Mouse (Mus musculus): ENCODE data around the gene Ublcp1.
"Not testable (repeated sequence)": the region's sequence is repeated elsewhere in the genome, so short reads cannot be mapped to it uniquely, and the experiment has no call there.

Ublcp1 gene

GRCm38 (mm10) chr11:44494643-44495323, 24.5 kb upstream of the Ublcp1 start:
- DNase-seq (ENCODE audit: low read depth) = peak; percentile 38

- DNase-seq (ENCODE audit: low read depth) = no peak
Measured at GRCm38 (mm10) chr11:44489117-44489516, 18.8 kb upstream of the Ublcp1 start.

DNA sequence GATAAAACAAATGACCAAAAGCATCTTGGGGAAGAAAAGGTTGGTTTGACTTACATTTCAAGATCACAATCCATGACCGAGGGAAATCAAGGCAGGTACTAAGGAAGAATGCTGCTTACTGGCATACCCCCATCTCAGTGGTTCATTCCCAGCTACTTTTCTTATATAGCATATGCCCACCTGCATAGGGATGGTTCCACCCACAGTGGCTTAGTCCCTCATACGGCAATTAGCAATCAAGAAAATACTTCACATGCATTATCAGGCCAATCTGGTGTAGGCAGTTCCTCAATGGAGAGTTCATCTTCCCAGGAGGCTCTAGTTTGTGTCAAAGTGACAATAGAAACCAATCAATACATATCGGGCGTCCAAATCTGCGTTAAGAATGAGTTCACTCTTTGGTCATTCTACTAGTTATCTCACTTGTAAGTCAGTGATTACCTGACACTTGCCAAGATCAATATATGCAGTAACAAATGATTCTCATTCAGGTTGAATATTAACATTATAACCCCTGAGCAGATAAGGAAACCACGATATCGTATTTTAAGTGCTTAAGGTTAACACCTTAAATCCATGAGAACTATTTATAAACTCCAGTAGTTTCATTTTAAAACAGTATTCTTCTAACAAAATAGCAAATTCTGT, 14.9 kb upstream of the Ublcp1 start:
- no peak for DNase-seq (ENCODE audit: low read depth)

DNA sequence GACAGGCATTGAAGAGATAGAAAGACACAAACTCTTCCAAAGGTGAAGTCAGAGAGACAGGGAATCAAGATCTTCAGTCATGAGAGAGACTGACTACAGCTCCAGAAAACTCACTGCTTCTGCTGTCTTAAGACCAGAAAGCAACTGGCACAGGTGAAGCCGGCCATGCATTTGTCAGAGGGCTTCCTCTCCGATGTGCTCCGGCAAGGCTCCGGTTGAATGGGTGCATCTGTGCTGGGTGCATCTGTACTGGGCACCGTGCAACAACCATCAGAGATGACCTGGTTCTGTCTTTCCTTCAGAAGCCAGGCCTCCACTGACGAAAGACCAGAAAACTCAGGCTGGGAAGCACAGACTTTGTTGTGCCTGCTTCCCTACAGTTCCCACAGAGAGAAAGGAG, 9.9 kb upstream of the Ublcp1 start:
- DNase-seq (ENCODE audit: low read depth) = no peak

DNA sequence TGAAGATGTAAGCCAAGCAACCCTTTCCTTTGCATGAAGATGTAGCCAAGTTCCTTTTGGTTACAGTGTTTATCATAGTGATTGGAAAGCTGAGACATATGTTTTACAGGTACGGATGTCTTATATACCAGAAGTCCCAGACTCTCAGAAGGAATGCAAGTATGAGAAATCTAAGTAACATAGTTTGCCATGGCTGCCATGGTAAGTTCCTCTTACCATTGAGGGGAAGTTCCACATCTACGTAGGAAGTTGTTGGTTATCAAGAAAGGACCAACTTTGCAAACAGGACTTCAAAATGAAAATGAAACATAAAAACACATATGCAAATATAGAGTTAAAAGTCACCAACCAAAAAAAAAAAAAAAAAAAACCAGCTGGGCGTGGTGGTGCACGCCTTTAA, 8.1 kb upstream of the Ublcp1 start:
- DNase-seq (ENCODE audit: low read depth) = no peak

GRCm38 (mm10) chr11:44476445-44476844, 6.1 kb upstream of the Ublcp1 start:
- peak; percentile 51 for DNase-seq (ENCODE audit: low read depth)

GRCm38 (mm10) chr11:44475467-44475866, 5.2 kb upstream of the Ublcp1 start:
- peak; percentile 31 for DNase-seq (ENCODE audit: low read depth)

DNA sequence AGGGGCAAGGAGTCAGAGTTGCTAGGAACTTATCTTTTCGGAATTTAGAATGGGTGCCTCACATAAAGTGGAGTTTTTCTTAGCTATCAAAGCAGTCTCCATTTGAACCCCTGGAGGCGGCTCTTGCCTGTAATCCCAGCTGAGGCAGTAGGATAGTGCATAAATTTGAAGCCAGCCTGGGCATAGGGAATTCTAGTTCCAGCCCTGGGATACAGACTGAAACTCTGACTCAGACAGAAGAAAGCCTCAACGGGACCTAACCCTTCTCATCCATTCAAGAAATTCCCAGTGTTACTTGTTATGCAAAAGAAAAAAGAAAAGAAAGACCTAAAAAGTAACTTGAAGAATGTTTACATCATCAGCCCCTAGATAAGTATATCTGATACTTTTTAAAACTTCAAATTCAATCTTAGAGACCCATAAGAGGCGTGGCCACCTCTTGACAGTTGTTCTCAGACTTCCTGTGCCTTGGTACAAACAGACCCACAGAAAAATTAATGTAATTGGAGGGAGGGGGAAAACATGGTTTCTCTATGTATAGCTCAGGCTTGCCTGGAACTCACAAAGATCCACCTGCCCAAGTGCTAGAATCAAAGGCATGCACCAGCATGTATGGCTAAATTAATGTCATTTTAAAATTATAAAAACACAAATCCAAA, 1.2 kb upstream of the Ublcp1 start:
- peak; percentile 52 for DNase-seq (ENCODE audit: low read depth)

DNA sequence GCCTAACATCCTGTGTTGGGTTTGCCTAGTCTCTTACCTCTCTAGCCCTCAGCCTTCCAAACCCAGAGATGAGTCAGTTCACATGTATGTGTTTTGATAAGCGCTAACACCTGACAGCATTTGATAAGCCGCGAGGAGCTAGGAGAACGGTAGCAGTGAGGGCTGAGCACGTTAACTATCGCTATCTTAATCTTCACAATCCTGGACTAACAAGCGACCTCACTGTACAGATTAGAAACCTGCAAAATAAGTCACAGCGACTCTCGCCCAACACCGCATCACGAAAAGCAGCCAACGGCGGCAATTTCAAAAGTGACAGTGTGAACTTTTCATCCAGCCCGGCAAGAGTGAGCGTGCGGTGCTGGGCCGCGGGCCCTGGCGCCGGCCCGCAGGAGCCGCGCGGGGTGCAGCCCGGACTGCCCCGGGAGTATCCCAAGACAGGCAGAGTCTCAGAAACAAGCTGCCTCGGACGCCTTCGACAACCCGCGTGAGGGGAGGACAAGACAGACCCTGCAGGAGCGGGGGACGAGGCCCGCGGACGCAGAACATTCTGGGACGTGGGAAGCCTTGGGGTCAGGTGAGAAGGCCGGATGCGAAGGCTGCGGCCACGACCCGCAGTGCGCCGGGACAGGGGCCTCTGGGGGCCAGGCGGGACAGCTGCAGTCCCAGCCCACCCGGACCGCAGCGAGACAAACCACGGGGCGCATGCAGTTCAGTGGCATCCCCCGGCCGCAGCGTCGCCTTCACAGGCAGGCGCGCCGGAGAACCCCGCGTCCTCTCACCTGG, 459 bp downstream of the Ublcp1 start:
- peak; percentile 82 for DNase-seq (ENCODE audit: low read depth)

GRCm38 (mm10) chr11:44468306-44468790, 1.9 kb downstream of the Ublcp1 start:
- peak; percentile 41 for DNase-seq (ENCODE audit: low read depth)

DNA sequence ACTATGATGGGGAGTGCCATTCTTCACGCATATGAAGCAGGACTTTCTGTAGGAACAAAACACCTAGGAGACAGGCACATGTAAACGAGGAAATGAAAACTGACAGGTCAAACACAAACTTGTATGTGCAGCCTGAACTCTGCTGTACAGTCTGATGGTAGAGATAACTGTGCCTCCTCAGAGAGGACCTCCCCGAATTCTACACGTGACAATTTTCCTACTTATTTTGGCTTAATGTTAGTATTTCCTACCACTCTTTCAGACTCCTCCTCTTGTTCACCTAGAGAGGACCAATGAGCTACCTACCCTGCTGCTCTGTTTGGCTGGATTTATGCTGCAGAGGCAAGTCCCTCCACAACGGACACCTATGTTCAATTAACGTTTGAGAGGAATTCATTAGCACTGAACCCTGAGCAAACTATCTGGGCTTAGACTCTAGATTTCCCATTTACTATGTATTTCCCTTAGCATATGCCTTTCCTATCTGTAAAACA, 3.3 kb downstream of the Ublcp1 start:
- DNase-seq (ENCODE audit: low read depth) = no peak

DNA sequence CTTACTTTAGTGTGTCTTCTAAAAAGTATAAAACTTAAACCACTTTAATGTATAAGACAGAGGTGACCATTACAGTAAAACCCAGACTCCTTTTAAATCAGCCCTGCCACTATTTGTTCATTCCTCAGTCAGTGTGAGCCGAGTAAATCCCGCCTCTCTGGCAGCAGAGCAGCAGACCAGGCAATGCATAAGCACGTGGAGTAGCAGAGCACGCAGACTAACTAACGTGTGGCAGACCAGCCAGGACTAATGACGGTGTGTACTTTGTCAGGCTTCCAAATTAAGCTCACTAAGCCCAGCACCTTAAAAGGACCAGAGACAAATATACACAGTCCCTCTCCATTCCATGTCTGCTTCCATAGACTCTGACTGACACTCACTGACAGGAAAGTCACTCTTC, 8.8 kb downstream of the Ublcp1 start:
- no peak for DNase-seq (ENCODE audit: low read depth)

DNA sequence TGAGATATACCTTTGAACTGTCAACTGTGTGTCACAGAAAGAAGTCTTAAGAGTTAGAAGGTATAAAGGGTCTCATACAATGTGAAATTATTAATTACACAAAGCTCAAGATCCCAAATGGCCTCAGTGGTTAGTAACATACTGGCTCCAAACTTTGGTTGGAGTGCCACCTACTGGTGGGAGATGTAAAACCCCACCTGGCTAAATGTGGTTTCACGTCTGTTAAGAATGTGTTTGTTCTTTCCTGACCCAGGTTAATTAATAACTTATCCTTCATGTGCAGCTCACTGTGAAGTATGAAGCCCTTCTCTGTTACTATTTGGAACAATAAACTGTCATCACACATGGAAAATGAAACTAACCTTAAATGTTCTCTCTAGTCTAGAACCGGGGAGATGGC, 16.9 kb downstream of the Ublcp1 start:
- DNase-seq (ENCODE audit: low read depth) = peak; percentile 82

- DNase-seq (ENCODE audit: low read depth) = not testable (repeated sequence)
Measured at GRCm38 (mm10) chr11:44452016-44452415, 18.3 kb downstream of the Ublcp1 start.

DNA sequence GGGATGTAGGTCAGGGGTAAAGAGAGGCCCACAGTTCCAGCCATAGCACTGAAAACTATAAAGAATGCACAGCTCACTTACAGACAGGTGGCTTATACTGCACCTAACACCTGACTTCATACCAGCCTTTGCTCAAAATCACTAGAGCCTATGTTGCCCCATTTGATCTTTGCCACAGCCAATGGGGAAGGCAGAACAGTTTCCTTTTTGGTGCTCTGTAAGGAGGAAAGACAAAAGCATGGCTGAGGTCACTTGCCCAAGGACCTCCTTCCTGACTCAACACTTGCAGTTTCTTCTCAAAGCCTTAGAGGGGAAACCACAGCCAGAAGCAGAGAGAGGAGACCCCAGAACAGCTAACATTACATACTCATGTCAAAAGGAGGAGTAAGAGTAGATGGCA, 19.3 kb downstream of the Ublcp1 start:
- DNase-seq (ENCODE audit: low read depth) = peak; percentile 46

DNA sequence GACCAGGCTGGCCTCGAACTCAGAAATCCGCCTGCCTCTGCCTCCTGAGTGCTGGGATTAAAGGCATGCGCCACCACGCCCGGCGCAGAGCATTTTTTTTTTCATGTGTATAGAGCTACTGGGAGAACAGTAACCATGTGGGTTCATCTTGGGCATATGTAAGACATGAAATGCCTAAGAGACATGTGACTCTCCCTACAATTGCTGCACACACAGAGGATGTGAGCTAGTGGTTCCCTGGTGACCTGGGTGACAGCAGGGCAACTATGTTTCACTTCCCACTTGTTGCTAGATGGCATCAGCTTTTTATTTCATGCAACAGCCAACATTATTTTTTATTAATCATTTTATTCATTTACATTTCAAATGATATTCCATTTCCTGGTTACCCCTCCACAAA, 32.5 kb downstream of the Ublcp1 start:
- no peak for DNase-seq (ENCODE audit: low read depth)

DNA sequence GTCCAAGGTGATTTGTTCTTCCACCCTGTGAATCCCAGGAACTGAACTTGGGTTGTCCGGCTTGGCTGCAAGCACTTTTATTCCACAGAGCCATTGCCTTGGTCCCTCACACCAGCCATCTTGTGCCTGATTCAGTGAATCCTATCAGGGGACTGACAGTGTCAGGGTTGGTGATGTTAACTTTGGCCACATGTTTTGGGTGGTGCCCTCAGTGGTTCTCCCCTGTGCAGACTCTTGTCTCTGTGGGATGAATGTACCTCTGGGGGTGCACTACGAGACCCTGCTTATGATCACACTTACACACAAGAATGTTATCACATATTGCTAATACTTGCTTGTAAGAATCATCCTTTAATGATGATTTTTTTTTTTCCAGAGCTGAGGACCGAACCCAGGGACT, 40.3 kb downstream of the Ublcp1 start:
- DNase-seq (ENCODE audit: low read depth) = no peak

DNA sequence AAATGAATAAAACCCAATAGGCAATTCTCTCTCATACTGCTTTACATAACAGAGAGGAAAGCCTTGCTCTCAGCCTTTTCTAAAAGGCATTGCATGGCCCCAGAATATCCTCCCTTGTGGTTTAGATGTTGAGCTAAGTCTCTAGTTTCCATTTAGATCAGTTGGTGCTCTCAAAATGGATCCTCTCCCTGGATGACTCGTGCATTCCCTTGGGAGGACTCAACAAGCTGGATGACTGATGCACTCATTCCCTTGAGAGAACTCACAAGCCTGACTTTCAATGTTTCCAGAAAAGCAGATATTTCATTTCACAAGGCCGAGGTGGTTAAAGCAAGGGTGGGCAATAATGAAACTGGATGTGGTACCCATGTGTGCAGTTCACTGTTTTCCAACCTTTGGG, 42.3 kb downstream of the Ublcp1 start:
- no peak for DNase-seq (ENCODE audit: low read depth)

DNA sequence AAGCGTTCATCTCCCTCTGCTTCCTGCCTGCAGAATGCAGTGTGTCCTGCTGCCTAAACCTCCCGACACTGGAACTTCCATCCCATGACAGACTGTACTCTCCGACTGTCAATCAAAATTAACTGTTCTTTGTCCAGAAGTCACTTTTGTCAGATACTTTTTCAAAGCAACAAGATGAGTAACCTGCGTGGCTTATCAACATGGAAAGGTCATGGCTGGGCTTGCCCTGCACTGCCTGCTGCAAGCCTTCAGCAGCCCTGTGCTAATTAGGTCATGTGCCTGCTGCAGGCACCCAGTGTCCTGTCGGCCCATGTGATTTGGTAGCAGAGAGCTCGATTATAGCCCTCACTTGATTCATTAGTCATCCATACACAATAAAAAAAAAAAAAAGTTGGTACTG, 44.7 kb downstream of the Ublcp1 start:
- DNase-seq (ENCODE audit: low read depth) = no peak

- DNase-seq (ENCODE audit: low read depth) = no peak
Measured at GRCm38 (mm10) chr11:44425006-44425405, 45.3 kb downstream of the Ublcp1 start.

GRCm38 (mm10) chr11:44423955-44424354, 46.3 kb downstream of the Ublcp1 start:
- no peak for DNase-seq (ENCODE audit: low read depth)

- DNase-seq (ENCODE audit: low read depth) = no peak
Measured at GRCm38 (mm10) chr11:44423261-44423660, 47.0 kb downstream of the Ublcp1 start.

All from naive thymus-derived CD4-positive, alpha-beta T cell, adult 2 months (primary cell).